Mouse (Mus musculus) embryonic facial prominence, embryonic 11.5 days (tissue): ENCODE measurements around the gene Nr0b2. TPM values are rescaled to one million over a fixed set of nuclear protein-coding genes. Genes with fewer than 3 reads are reported as not detected.

Experiments
- ATAC-seq: fragments of 200-750 bp; cut with Nextera tagmentation; replicated peaks from 2 replicates; pipeline ENCODE4 v1.8.0; 2017; ENCODE audit warnings: low read depth; ENCODE audit not compliant: insufficient number of reproducible peaks, low FRiP score, low TSS enrichment
- DNase-seq: peaks from one replicate; pipeline ENCODE4 v3.0.0-alpha.2; 2015; ENCODE audit warnings: low spot score
- H3K27ac ChIP-seq: fragments of 300-500 bp; sonication (generic); replicated peaks from 2 replicates; pipeline ENCODE4 v1.5.1; 2014; ENCODE audit warnings: mild to moderate bottlenecking, low read depth, low read length, control low read depth
- H3K27me3 ChIP-seq: fragments of 300-500 bp; sonication (generic); 2 replicates; pipeline ENCODE4 v1.6.1; 2014; ENCODE audit warnings: mild to moderate bottlenecking, low read length, moderate library complexity, mixed read lengths; ENCODE audit not compliant: control insufficient read depth, insufficient read depth
- H3K36me3 ChIP-seq: fragments of 300-500 bp; sonication (generic); replicated peaks from 2 replicates; pipeline ENCODE4 v1.6.1; 2014; ENCODE audit warnings: low read depth, mild to moderate bottlenecking, low read length, moderate library complexity, mixed read lengths; ENCODE audit not compliant: control insufficient read depth, insufficient read depth
- H3K4me1 ChIP-seq: fragments of 300-500 bp; sonication (generic); 2 replicates; pipeline ENCODE4 v1.6.1; 2014; ENCODE audit warnings: low read length, mixed read lengths; ENCODE audit not compliant: control insufficient read depth, insufficient read depth
- H3K4me2 ChIP-seq: fragments of 300-500 bp; sonication (generic); 2 replicates; pipeline ENCODE4 v1.6.1; 2014; ENCODE audit warnings: low read depth, mild to moderate bottlenecking, control low read depth, low read length, moderate library complexity
- H3K4me3 ChIP-seq: fragments of 300-500 bp; sonication (generic); 2 replicates; pipeline ENCODE4 v1.5.1; 2014; ENCODE audit warnings: low read depth, low read length, control low read depth
- H3K9ac ChIP-seq: fragments of 300-500 bp; sonication (generic); replicated peaks from 2 replicates; pipeline ENCODE4 v1.6.1; 2014; ENCODE audit warnings: mild to moderate bottlenecking, control low read depth, low read length
- H3K9me3 ChIP-seq: fragments of 300-500 bp; sonication (generic); replicated peaks from 2 replicates; pipeline ENCODE4 v1.6.1; 2016; ENCODE audit warnings: mild to moderate bottlenecking, low read length, inconsistent platforms, mixed read lengths; ENCODE audit not compliant: control insufficient read depth
- WGBS: fragments of 180-500 bp; shearing (Covaris S2); extraction: QIAGEN DNeasy Blood & Tissue Kit; methylation state at CpG from one replicate; pipeline ENCODE4 v1.1.7; 2014; 5-methylcytosine and 5-hydroxymethylcytosine counted together
- microRNA-seq: library from miRNA; unstranded; fragments of <30 nt; microRNA quantifications from one replicate; pipeline ENCODE4, GENCODE M21; 2016; ENCODE audit warnings: borderline number of aligned reads
- polyA plus RNA-seq: library from polyadenylated mRNA; unstranded; fragments of >200 nt; fragmentation: Nextera tagmentation; extraction: Ambion mirVana; gene quantifications from 2 replicates; pipeline ENCODE4 v1.2.1, GENCODE M21; 2014

Nr0b2 gene
- polyA plus RNA-seq, 1 experiment from 2014 or later, result not detected

DNA sequence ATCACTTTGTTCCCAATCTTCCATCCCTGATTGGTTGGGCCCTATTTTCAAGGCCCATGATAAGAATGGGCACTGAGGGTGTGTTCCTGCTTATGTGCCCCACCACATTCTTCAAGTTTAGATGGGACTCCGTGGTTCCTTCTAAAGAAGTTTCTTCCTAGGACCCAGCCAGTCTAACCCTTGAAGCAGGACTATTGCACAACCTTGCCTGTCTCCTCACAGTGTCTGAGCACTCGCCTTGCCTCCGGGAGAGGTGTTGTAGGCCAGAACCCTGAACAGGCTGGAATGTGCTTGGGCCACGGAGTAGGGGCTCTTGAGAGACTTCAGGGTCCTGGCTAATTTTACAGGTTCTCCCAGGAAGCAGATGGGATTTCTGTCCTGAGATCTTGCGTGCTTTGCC lies 49.9 kb downstream of the Nr0b2 start:
- H3K4me3 ChIP-seq, result no peak overlapping the region
- H3K36me3 ChIP-seq, result no peaks in the 10 kb centered on the region
- no peak overlapping the region for H3K9ac ChIP-seq
- no peak overlapping the region for H3K27ac ChIP-seq
- no peaks in the 10 kb centered on the region for H3K9me3 ChIP-seq
- peaks cover 20% of the 10 kb centered on the region for H3K27me3 ChIP-seq
- 89% methylated on average over 5 of the region's 5 CpGs for WGBS
- H3K4me2 ChIP-seq, result no peak overlapping the region
- peaks cover 3% of the 10 kb centered on the region; the same call in 1 of the 2 replicates for H3K4me1 ChIP-seq
- DNase-seq (no peak), ATAC-seq (no peak)

DNA sequence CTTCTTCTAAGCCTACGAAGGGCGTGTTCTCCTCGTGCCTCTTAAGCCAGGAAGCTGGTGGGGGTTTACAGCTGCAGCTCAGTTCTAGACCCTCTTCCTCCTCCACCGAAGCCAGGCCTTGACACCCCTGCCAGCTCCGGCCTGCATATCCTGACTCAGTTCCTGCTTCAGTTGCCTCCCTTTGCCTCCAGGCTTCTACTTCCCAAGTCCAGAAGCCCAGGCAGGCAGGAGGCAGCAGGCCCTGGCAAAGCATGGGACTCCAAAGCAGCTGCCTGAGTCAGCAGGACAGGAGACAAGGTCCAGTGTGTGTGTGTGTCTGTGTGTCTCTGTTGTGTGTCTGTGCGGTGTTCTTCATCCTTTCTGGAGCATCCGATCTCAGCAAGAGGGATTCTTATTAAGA lies 51.0 kb downstream of the Nr0b2 start:
- H3K27ac ChIP-seq, result no peak overlapping the region
- no peak overlapping the region for H3K9ac ChIP-seq
- no peaks in the 10 kb centered on the region; the same call in 1 of the 2 replicates for H3K36me3 ChIP-seq
- H3K4me3 ChIP-seq, result no peak overlapping the region
- H3K4me1 ChIP-seq, result peaks cover 3% of the 10 kb centered on the region; the same call in 1 of the 2 replicates
- H3K9me3 ChIP-seq, result no peaks in the 10 kb centered on the region
- ATAC-seq (no peak), DNase-seq (no peak)
- H3K27me3 ChIP-seq, result peaks cover 15% of the 10 kb centered on the region
- H3K4me2 ChIP-seq, result no peak overlapping the region
- 86% methylated on average over 7 of the region's 7 CpGs for WGBS

DNA sequence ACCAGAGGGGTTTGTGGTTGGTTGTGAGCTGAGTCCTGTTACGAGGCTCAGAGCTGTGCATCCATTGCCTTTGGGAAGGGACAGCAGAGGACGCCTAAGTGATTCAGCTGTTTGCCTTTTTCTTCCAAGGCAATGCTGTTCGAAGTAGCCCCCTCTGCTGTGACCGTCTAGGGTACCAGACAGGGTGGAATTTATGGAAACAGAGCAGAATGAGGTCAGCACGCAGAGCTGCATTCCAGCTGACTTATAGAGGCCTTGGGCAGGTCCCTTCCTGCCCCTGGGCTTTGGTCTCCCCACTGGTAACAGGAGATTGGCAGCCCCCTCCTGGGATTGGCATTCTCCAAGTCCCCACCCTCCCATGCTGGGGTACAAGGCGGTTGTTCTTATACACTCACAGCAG lies 51.7 kb downstream of the Nr0b2 start:
- WGBS, result 49% methylated on average over 6 of the region's 6 CpGs
- Histone ChIP-seq H3K4me3 (no peak overlapping the region), H3K4me1 (peaks cover 3% of the 10 kb centered on the region; the same call in 1 of the 2 replicates), H3K9ac (no peak overlapping the region), H3K9me3 (no peaks in the 10 kb centered on the region), H3K27ac (no peak overlapping the region), H3K27me3 (peaks cover 15% of the 10 kb centered on the region), H3K36me3 (no peaks in the 10 kb centered on the region; the same call in 1 of the 2 replicates), H3K4me2 (no peak overlapping the region)
- ATAC-seq, result no peak
- DNase-seq, result peak; percentile 29

DNA sequence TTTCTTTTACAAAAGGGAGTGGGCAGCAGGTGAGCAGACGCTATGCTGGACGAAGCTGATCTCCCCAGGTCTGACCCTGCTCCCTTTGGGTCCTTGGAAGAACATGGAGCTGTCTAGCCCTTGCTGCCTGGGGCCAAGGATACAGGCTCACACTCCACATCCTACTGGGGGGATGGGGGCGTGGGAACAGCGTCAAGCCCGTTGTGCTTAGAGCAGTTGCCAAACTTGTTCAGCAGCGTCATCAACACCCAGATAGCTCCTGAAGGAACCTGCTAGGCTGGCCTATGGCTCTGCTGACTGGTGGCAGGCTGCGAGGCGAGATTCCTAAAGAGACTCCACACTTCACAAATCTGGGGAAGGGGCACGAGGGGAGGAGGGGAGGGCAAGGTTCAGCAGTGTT lies 52.2 kb downstream of the Nr0b2 start:
- Histone ChIP-seq H3K4me2 (no peak overlapping the region), H3K9ac (no peak overlapping the region), H3K27me3 (peaks cover 12% of the 10 kb centered on the region), H3K4me1 (peaks cover 3% of the 10 kb centered on the region; the same call in 1 of the 2 replicates), H3K4me3 (no peak overlapping the region), H3K9me3 (no peaks in the 10 kb centered on the region), H3K36me3 (no peaks in the 10 kb centered on the region; the same call in 1 of the 2 replicates), H3K27ac (peak overlapping the region; percentile 41; the same call in 1 of the 2 replicates)
- WGBS, result 45% methylated on average over 9 of the region's 9 CpGs
- peak; percentile 60 for DNase-seq
- ATAC-seq, result 0 out of 2 replicates have a peak, but pooled peaks have one; percentile 14

Small RNAs within 50 kb of the gene (microRNA-seq; reads per million reads assigned to microRNA genes)
- not detected for gene Gm23158

Other genes with a start within 250 kb of the Nr0b2 start
- gene Wdtc1, start 199.9 kb upstream of the Nr0b2 start, polyA plus RNA-seq, result 16.7 and 18.7 TPM in 2 replicates
- gene Slc9a1, start 183.7 kb upstream of the Nr0b2 start, polyA plus RNA-seq, result 4.7 and 5.6 TPM in 2 replicates
- gene Tent5b, start 73.2 kb upstream of the Nr0b2 start, polyA plus RNA-seq, result 0.71 and 0.93 TPM in 2 replicates
- 2.0 and 2.8 TPM in 2 replicates for gene Trnp1, start 54.8 kb upstream of the Nr0b2 start, polyA plus RNA-seq
- gene Kdf1, start 34.4 kb upstream of the Nr0b2 start, polyA plus RNA-seq, result 7.6 and 8.0 TPM in 2 replicates
- 308 and 322 TPM in 2 replicates for gene Nudc, start 7.4 kb upstream of the Nr0b2 start, polyA plus RNA-seq
- 7.3 and 8.6 TPM in 2 replicates for gene Gpatch3, start 21.4 kb downstream of the Nr0b2 start, polyA plus RNA-seq
- 23.6 and 26.6 TPM in 2 replicates for gene Gpn2, start 31.0 kb downstream of the Nr0b2 start, polyA plus RNA-seq
- gene Sfn, start 48.8 kb downstream of the Nr0b2 start, polyA plus RNA-seq, result 32.4 and 36.4 TPM in 2 replicates
- 1.9 and 3.1 TPM in 2 replicates for gene Zdhhc18, start 96.8 kb downstream of the Nr0b2 start, polyA plus RNA-seq
- gene Pigv, start 119.3 kb downstream of the Nr0b2 start, polyA plus RNA-seq, result 9.3 and 9.9 TPM in 2 replicates
- gene Arid1a, start 203.4 kb downstream of the Nr0b2 start, polyA plus RNA-seq, result 32.6 and 36.3 TPM in 2 replicates